Mouse (Mus musculus): ENCODE measurements around the gene Sp1. TPM values are rescaled to one million over a fixed set of nuclear protein-coding genes. Genes with fewer than 3 reads are reported as not detected.
A peak's percentile ranks its signal among the peaks of the same experiment; 100 is the strongest.

Gene Sp1
- polyA plus RNA-seq, 2 experiments from 2014 or later = 20.6 to 21.6 TPM

DNA sequence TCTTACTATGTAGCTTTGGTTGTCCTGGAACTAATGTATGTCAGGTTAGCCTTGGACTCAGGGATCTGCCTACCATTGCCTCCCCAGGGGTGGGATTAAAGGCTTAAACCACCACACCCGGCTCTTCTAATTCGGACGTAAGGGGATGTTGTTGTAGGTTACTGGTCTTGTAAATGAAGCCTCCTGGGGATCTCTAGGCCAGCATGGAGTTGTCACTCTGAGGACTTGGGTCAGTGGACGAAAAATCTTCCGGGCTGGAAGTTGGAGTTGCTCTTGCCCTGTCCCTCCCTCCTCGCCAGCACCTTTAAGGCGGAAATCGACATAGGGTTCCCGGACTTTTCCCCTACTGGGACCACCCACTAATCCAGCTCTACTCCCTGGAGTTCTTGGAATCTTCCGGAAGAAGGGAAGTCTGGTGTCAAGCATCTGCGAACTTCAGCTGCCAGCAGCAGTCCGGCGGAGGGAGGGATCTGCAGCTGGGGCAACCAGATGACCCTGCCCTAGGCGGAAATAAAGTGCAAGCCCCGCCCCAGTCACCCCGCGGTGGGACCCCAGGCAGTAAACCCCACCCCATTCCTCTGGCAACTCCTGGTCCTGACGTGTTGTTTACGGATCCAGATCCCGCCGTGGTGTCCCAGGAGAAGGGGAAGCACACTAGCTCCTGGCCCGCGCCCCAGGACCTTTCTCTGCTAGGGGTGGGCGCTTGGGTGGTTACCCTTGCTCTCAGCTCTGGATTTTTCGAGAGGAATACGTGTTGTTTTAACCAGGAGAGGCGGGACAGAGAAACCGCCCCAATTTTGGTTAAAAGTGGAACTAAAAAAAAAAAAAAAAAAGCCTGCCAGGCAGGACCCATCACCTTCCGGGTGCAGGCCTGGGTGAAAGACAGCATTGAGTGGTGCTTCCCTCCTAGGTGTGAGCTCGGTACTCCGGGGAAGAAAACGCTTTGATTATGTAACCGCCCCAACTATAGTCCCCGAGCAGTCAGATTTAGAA is 6.4 kb upstream of the Sp1 start:
- peak; percentile 77 for ATAC-seq

DNA sequence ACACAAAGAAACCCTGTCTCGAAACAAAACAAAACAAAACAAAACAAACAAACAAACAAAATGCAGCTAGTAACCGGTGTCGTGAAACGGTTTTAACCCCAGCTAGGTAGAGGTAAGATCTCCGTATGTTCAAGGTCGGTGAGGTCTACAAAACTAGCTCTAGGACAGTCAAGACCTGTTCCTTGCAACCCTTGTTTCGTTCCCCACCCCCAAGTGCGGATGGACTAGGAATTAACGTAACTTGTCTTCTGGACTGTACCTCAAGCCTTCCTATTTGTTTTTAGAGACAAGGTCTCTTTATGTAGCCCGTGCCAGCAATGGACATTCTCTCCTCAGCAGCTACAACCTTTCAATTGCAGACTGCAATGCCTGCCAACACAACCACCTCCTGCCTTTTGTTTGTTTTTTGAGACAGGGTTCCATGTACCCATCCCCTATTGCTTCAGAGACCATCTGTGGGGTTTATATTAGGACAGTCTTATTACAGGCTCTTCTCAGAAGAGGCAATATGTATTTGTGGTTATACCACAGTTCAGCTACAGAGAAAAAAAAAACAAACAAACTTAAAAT is 5.4 kb upstream of the Sp1 start:
- no peak for ATAC-seq

DNA sequence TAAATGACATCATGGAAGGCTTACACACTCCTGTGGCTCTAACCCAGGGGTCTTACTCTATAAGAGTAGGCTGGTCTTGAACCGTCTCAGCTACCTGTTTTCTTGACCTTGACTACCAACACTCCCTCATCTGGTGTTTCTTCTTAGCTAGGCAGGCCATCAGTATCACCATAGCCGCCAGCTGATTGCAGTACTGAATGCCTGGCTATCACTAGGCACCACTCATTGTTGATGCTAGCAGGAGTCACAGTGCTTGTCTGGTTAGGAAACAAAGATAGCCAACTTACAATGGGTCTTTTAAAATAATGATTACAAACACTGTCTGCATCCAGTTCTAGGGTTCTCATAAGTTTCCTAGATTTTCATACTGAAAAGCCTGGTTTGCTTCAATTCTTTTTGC is 4.7 kb upstream of the Sp1 start:
- no peak for ATAC-seq

DNA sequence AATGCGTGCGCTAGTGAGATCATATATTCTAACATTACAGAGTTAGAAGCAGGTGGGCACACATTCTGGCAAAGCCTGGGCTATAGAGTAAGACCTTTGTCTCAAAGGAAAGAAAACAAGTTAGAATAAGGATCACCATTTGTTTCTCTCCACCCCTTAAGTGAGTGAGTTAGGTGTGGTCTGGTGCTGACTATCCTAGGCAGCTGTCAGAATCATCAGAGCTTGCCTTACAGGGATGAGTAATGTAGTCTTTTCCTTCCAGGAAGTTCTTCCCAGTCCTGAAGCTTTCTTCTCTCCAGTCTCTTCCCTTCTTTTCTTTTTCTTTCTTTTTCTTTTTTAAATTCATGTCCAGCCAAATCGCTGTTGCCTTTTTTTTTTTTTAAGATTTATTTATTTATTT is 3.7 kb upstream of the Sp1 start:
- ATAC-seq = no peak

DNA sequence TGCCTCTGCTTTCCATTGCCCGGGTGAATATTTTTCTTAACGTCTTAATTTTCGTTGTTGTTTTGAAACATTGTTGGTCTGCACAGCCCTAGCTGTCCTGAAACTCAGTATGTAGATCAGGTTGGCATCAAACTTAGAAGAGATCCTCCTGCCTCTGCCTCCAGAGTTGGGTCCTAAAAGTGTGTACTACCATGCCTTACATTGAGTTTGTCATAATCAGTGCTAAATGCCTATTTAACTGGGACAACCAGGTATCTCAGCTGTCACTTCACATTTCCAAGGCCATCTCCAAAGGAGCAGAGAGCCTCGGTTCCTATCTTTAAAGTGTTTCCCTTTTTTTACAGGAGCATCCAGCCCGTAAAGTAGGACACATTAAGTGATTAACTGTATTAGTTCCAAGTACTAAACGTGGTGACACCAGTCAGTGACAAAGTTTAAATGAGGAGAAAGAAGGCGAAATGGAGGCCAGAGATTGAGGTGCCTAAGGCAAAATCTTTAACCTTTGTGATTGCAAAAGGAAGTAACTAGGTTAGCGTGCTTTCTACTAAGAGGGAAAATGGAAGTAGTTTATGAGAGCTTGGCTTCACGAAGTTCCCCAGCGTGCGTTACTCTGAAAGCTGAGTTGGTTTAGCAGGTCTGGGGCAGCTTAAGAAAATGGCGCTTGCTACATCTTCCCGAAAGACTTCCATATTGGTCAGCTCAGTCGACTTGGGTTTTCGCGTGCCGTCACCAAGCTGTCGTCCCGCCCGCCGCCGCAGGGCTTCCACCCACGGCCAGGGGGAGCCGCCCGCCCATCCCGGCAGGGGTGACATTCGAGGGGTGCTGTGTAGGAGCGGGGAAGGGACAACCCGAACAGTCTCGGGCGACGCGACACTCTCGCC is 1.1 kb upstream of the Sp1 start:
- peak; percentile 23 for ATAC-seq

DNA sequence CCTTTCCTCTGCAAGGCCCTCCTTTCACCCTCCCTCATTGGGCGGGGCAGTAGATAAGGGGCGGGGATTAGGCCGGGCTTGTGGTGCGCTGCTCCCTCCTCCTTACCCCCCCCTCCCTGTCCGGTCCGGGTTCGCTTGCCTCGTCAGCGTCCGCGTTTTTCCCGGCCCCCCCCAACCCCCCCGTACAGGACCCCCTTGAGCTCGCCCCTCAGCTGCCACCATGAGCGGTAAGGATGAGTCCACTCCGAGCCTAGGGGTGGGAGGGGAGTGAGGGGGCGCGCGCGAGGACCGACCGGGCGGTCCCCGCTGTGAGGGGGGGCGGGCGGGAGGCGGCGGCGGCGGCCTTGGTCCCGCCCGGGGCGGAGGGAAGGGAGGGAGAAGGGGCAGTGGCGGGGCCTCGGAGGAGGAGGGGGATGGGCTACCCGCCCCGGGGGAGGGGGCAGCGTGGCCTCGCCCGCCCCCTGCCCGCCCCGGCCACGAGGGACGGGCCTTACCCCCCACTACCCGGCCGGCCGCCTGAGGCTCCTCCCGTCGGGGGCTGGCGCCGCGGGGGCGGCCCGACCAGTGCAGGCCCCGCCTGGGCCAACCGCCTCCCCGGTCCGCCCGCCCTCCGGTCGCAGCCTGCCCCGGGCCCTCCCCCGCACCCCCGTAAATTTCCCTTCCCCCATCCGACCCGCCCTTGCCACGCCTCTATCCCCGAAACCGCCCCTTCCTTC is 411 bp downstream of the Sp1 start:
- no peak for ATAC-seq

DNA sequence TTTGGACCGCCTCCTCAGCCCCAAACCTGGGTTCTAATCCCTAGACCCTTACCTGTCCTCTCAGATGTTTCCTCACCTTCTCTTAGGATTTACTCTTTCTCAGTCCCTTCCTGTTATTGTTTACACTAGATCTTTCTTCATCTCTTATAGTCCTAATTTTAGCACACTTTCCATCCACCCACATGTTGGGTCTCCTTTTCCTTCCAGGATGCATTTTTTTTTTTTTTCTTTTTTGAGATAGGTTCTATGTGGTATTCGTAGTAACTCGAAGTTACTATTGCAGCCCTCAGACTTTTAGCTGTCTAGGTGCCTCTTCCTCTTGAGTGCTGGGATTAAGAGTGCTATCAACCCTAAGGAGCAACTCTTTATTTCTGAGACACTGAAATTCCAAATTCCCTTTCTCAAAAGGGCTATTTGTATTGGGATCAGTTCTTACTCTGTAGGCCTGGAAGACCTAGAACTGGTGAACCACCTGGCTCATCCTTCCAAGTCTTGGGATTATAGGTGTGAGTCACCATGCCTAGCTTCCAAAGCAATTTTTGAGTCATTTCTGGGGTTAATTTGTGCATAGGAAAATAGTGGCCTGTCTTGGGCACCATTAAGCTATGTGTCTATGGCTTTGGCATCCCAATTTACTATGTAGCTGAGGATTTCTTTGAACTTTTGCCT is 1.1 kb downstream of the Sp1 start:
- no peak for ATAC-seq

DNA sequence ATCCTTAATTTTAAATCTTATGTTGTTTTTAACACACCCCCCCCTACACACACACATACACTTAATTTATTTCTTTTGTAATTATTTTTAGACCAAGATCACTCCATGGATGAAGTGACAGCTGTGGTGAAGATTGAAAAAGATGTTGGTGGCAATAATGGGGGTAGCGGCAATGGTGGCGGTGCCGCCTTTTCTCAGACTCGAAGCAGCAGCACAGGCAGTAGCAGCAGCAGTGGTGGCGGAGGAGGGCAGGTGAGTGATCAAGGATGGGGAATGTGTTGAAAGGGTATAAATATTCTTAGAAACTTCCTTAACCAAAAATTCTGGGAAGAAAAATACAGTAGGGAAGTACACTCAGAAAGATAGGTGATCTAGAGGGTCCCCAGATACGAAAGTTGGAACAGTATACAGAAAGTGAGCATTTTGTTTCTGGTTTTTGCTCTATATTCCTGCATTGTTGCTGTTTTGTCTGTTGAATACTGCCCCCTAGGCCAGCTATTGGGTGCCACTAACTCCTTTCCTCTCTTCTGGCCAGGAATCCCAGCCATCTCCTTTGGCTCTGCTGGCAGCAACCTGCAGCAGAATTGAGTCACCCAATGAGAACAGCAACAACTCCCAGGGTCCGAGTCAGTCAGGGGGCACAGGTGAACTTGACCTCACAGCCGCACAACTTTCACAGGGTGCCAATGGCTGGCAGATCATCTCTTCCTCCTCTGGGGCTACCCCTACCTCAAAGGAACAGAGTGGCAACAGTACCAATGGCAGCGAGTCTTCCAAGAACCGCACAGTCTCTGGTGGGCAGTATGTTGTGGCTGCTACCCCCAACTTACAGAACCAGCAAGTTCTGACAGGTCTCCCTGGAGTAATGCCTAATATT is 2.0 kb downstream of the Sp1 start:
- no peak for ATAC-seq

DNA sequence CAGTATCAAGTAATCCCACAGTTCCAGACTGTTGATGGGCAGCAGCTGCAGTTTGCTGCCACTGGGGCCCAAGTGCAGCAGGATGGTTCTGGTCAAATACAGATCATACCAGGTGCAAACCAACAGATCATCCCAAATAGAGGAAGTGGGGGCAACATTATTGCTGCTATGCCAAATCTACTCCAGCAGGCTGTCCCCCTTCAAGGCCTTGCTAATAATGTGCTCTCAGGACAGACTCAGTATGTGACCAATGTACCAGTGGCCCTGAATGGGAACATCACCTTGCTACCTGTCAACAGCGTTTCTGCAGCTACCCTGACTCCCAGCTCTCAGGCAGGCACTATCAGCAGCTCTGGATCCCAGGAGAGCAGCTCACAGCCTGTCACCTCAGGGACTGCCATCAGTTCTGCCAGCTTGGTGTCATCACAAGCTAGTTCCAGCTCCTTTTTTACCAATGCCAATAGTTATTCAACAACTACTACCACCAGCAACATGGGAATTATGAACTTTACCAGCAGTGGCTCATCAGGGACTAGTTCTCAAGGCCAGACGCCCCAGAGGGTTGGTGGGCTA is 2.7 kb downstream of the Sp1 start:
- no peak for ATAC-seq

DNA sequence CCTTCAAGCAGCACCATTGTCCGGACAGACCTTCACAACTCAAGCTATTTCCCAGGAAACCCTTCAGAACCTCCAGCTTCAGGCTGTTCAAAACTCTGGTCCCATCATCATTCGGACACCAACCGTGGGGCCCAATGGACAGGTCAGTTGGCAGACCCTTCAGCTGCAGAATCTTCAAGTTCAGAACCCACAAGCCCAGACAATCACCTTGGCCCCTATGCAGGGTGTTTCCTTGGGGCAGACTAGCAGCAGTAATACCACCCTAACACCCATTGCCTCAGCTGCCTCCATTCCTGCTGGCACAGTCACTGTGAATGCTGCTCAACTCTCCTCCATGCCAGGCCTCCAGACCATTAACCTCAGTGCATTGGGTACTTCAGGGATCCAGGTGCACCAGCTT is 3.3 kb downstream of the Sp1 start:
- no peak for ATAC-seq

DNA sequence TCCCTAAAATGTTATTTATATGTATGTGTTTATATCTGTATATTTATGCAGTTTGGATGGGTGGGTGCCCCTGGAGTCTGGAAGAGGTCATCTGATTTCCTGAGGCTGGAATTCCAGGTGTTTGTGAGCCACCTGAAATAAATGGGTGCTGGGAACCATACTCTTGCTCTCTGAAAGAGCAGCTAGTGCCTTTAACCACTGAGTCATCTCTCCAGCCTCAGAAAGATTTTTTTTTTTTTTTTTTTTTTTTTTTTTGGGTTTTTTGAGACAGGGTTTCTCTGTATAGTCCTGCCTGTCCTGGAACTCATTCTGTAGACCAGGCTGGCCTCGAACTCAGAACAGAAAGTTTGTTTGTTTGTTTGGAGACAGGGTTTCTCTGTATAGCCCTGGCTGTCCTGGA is 5.1 kb downstream of the Sp1 start:
- no peak for ATAC-seq

DNA sequence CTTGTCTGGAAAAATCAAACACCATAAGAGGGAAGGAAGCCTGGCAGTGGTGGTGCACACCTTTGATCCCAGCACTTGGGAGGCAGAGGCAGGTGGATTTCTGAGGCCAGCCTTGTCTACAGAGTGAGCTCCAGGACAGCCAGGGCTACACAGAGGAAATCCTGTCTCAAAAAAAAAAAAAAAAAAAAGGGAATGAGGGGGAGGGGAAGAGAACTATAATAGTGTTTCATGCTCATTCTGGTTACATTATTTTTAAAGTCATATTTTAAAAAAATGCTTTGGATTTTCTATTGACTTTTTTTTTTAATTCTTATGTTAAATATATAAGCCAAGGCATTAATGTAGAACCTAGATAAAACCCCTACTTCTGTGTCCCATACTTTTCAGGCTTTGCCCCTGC is 7.7 kb downstream of the Sp1 start:
- ATAC-seq = no peak

DNA sequence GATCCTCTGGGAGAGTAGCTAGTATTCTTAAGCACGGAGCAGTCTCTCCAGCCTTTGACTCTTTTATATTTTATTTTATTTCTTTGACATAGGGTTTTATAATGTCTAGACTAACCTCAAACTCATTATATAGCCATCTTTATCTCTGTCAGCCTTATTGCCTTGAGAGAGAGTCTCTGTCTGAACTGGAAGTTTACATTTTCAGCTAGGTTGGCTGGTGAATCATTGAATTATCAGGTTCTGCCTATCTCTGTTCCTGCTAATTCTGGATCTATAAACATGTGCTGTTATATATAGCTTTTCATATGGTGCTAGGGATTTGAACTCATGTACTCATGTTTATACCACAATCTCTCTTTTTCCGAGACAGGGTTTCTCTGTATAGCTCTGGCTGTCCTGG is 11.6 kb downstream of the Sp1 start:
- ATAC-seq = no peak

DNA sequence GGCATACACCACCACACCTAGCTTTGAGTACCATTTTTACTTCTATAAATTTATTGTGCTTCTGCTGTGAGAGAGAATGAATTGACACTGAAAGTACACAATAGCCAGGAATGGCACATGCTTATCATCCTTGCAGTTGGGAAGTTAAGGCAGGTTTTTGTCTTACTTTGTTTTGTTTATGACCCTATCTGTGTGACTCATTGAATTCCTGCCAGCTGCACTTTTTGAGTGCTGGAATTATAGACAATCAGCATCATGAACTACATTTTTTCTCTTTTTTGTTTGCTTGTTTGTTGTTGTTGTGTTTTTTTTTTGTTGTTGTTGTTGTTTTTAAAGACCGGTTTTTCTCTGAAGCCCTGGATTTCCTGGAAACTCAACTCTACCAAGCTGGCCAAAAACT is 15.0 kb downstream of the Sp1 start:
- no peak for ATAC-seq

DNA sequence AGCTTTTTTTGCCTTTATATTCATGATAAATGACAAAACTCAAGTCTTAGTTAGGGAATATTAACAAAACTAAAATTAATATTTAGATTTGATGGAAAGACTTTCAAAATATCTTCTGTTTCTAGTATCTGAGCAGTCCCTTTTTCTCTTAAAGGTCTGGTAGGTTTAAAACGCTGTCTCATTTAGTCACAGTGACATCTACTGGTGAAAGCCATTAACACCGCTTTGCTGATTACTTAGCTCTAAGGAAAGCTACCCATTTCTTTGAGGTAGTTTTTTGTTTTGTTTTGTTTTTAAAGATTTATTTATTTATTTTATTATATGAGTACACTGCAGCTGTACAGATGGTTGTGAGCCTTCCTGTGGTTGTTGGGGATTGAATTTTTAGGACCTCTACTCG is 15.5 kb downstream of the Sp1 start:
- peak; percentile 65 for ATAC-seq

DNA sequence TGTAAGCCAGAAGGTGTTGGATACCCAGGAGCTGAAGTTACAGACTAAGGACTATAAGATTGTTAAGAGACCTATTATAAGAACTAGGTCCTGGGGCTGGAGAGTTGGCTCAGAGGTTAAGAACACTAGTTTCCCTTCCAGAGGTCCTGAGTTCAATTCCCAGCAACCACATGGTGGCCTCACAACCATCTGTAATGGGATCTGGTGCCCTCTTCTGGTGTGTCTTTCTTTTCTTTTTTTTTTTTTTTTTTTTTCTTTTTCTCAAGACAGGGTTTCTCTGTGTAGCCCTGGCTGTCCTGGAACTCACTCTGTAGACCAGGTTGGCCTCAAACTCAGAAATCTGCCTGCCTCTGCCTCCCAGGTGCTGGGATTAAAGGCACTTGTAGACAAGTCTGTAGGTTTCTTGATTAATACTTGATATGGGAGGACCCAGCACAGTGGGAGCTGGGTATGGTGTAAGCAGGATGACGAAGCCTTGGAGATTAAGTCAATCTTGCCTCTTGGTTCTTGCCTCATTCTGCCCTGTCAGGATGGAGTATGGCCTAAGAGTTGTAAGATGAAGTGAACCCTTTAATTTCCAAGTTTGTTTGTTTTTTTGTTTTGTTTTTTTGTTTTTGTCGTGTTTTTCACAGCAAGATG is 17.8 kb downstream of the Sp1 start:
- ATAC-seq = no peak

DNA sequence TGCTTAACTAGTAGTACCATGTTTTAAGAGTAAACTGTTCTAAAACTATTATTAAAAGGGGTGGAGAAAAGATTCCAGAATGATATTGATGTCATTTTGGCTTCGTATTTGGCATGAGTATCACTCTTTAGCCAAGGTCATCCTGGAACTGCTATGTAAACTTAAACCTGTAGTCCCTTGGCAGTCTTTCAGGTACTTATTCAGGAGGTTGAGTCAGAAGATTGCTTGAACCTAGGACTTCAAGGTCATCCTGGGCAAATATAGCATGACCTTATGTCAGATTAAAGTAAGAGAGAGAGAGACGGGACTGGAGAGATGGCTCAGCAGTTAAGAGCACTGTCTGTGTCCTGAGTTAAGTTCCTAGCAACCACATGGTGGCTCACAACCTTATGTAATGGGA is 18.7 kb downstream of the Sp1 start:
- no peak for ATAC-seq

DNA sequence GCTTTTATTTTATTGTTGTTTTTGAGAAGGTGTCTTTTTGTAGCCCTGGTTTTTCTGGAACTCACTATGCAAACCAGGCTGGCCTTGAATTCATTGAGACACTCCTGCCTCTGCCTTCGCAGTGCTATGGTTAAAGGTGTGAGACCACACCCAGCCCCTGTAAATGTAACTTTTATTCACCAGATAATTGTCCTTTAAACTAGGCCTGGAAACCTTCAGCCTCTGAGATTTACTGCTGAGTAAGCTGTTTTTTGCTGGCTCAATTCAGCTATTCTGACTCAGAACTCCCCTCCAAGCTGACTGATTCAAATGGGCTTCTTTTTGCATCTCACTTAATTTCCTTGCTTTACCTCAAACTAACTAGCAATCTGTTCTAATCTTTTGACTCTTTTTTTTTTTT is 21.0 kb downstream of the Sp1 start:
- no peak for ATAC-seq

DNA sequence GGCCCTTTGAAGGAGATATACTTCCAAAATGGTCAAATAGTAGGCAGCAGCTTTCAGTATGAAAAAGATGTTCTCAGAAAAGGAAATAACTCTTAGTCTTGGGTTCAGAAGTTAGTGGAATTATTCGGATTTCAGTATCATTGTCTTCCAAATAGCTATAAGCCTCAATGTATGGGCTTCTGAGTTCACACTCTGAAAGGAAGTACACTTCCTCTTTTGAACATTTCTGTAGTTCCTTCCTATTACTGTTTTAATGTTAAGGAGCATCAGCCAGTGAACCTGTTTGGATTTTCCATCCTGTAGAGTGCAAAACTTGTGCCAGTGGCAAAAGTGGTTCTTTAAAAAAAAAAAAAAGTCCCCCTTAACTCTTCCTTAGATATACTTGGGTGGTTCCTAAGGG is 26.1 kb downstream of the Sp1 start:
- no peak for ATAC-seq

DNA sequence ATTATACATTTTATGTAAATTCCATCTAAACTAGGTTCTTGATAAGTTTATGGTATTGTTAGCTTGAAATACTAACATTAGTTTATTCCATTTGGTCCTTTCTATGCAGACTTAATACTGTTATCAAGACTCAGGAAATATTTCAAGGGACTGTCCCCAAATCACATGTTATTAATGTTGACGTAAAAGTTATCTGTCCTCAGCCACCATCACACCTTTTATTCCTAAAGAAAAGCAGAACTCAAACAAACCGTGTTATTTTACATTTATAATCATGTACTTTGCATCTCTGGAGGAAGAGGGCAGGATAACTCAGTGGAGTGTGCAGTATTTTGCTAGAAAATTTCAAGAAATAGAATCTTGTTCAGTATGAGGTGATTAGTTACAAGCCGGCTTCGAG is 27.2 kb downstream of the Sp1 start:
- ATAC-seq = no peak

Data from activated CD4-positive, CD25-positive, alpha-beta regulatory T cell, adult 4 months (primary cell).